Mouse (Mus musculus) myocyte (in vitro differentiated cells): Measurements from ENCODE around the gene Slc40a1.

Source experiments
- E2F4 ChIP-seq: IDR thresholded peaks from one replicate; pipeline ENCODE4 v1.6.1; 2011; ENCODE audit warnings: mild to moderate bottlenecking, control low read depth, moderate library complexity; ENCODE audit not compliant: insufficient read depth
- MYOD1 ChIP-seq, 3 experiments: IDR thresholded peaks; one replicate each; pipeline ENCODE4 v1.6.1; 2011; ENCODE audit warnings: control low read depth in 2 of 3, low read depth in 2 of 3, mild to moderate bottlenecking in 2 of 3, moderate library complexity in 1 of 3; ENCODE audit not compliant: insufficient read length in 2 of 3, control insufficient read depth in 1 of 3
- POLR2A ChIP-seq: IDR thresholded peaks from one replicate; pipeline ENCODE4 v1.6.1; 2011; ENCODE audit warnings: low read depth, mild to moderate bottlenecking, control low read depth, moderate library complexity; ENCODE audit not compliant: insufficient read length
- SRF ChIP-seq: IDR thresholded peaks from one replicate; pipeline ENCODE4 v1.6.1; 2011; ENCODE audit warnings: low read depth; ENCODE audit not compliant: control insufficient read depth, insufficient read length
- TCF12 ChIP-seq: IDR thresholded peaks from one replicate; pipeline ENCODE4 v1.6.1; 2011; ENCODE audit warnings: mild to moderate bottlenecking, control low read depth; ENCODE audit not compliant: poor library complexity, insufficient read depth, severe bottlenecking
- TCF3 ChIP-seq: IDR thresholded peaks from one replicate; pipeline ENCODE4 v1.6.1; 2011; ENCODE audit warnings: low read depth, control low read depth; ENCODE audit not compliant: insufficient read length
- USF1 ChIP-seq: IDR thresholded peaks from one replicate; pipeline ENCODE4 v1.6.1; 2011; ENCODE audit warnings: low read depth, mild to moderate bottlenecking, control low read depth, moderate library complexity

- TF ChIP-seq POLR2A (no peak), TCF12 (no peak), USF1 (no peak), SRF (no peak), E2F4 (no peak), MYOD1 (IDR thresholded peaks at IDR 0.05; ENCODE audit: control insufficient read depth in 1 of 3, insufficient read length in 2 of 3, low read depth in 2 of 3) (peak in 1 of 3 experiments; percentile 27), TCF3 (no peak)
These were observed 62.7 kb downstream of the Slc40a1 start for GRCm38 (mm10) chr1:45863641-45864040.
